Mouse (Mus musculus): ENCODE measurements at regions not wholly inside any gene's neighbourhood (a gene's known extent, or its start where the extent isn't known, plus 50 kb on each side); places are given as distances from the start of the nearest gene placed in this dataset.
"Not testable (repeated sequence)": the region's sequence is repeated elsewhere in the genome, so short reads cannot be mapped to it uniquely, and the experiment has no call there.

- Histone ChIP-seq H3K27me3 (no peaks in the 10 kb centered on the region), H3K4me2 (replicated peaks) (no peak overlapping the region), H3K36me3 (no peaks in the 10 kb centered on the region), H3K4me3 (no peak overlapping the region), H3K27ac (no peak overlapping the region), H3K9ac (no peak overlapping the region), H3K4me1 (no peaks in the 10 kb centered on the region), H3K9me3 (no peaks in the 10 kb centered on the region)
- 65% methylated on average over 2 of the region's 2 CpGs for WGBS
- ATAC-seq (ENCODE audit: insufficient number of reproducible peaks, insufficient read depth, low FRiP score, low TSS enrichment) = no peak
Observed at GRCm38 (mm10) chr3:11323101-11323500, 987.6 kb upstream of the Gm38303 start.

DNA sequence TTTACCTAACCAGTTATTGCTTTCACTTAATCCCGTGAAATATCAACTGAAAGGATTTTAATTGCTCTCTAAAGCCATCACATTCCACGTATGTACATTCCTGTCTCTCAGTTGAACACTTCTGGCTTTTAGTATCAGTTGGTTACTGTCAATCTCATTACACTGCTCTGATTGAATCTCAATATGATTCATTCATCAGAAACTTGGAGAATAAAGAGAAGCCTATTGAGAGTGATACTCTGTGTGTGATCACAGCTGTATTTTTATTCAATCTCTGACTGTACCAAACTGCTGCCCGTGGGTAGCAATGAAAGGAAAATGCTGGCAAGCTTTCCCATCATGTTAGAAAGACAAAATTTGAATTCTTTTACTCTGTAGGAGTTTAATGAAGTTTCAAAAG is 957.5 kb upstream of the Gm38303 start:
- Histone ChIP-seq H3K9me3 (no peaks in the 10 kb centered on the region), H3K4me1 (no peaks in the 10 kb centered on the region), H3K4me2 (replicated peaks) (no peak overlapping the region), H3K36me3 (no peaks in the 10 kb centered on the region), H3K9ac (no peak overlapping the region), H3K27ac (no peak overlapping the region), H3K27me3 (no peaks in the 10 kb centered on the region), H3K4me3 (no peak overlapping the region)
- no peak for ATAC-seq (ENCODE audit: insufficient number of reproducible peaks, insufficient read depth, low FRiP score, low TSS enrichment)
- WGBS = 76% methylated on average over 3 of the region's 3 CpGs

- no peaks in the 10 kb centered on the region for H3K36me3 ChIP-seq
- no peaks in the 10 kb centered on the region for H3K27me3 ChIP-seq
- WGBS = 78% methylated on average over 3 of the region's 3 CpGs
- H3K9me3 ChIP-seq = no peaks in the 10 kb centered on the region
- no peak overlapping the region for H3K9ac ChIP-seq
- H3K4me3 ChIP-seq = no peak overlapping the region
- H3K4me2 ChIP-seq (replicated peaks) = no peak overlapping the region
- no peaks in the 10 kb centered on the region for H3K4me1 ChIP-seq
- no peak overlapping the region for H3K27ac ChIP-seq
- no peak for ATAC-seq (ENCODE audit: insufficient number of reproducible peaks, insufficient read depth, low FRiP score, low TSS enrichment)
Observed at GRCm38 (mm10) chr3:11261052-11261451, 925.6 kb upstream of the Gm38303 start.

DNA sequence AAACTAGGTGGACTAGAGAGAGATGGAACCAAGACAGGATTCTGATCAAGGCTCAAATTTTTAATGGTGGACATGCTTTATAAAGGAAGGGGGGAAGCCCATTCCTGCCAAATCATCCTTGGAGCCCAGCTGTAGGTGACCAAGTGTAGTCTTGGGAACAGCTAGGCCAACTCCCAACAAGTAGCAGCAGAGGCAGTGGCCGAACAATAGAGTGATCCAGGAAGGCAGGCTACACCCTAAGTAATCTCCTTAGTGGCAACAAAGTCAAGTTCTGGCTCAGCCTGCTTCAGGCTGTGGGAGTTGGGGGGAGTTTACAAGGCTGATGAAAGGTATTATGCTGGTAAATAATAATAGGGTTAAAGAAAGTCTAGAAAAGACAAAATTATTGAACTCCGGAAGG is 878.5 kb upstream of the Gm38303 start:
- 90% methylated on average over 2 of the region's 2 CpGs for WGBS
- H3K4me3 ChIP-seq = no peak overlapping the region

GRCm38 (mm10) chr3:11212921-11213648 is 877.6 kb upstream of the Gm38303 start:
- not testable (repeated sequence) for H3K27me3 ChIP-seq; H3K4me1 ChIP-seq; H3K36me3 ChIP-seq; ATAC-seq (ENCODE audit: insufficient number of reproducible peaks, insufficient read depth, low FRiP score, low TSS enrichment); H3K9ac ChIP-seq; H3K9me3 ChIP-seq; H3K27ac ChIP-seq
- H3K4me2 ChIP-seq (replicated peaks) = 0 out of 2 replicates have a peak overlapping the region, but pooled peaks have one; percentile 3
- H3K4me3 ChIP-seq = 0 out of 2 replicates have a peak overlapping the region, but pooled peaks have one; percentile 9
- WGBS = 22% methylated on average over 9 of the region's 9 CpGs

More for the DNA sequence above, 878.5 kb upstream of the Gm38303 start:
- Histone ChIP-seq H3K4me2 (replicated peaks) (no peak overlapping the region), H3K4me1 (no peaks in the 10 kb centered on the region), H3K9ac (no peak overlapping the region), H3K9me3 (no peaks in the 10 kb centered on the region), H3K36me3 (no peaks in the 10 kb centered on the region), H3K27me3 (no peaks in the 10 kb centered on the region), H3K27ac (no peak overlapping the region)
- no peak for ATAC-seq (ENCODE audit: insufficient number of reproducible peaks, insufficient read depth, low FRiP score, low TSS enrichment)

- H3K27me3 ChIP-seq; H3K4me2 ChIP-seq (replicated peaks); H3K9ac ChIP-seq; H3K9me3 ChIP-seq; ATAC-seq (ENCODE audit: insufficient number of reproducible peaks, insufficient read depth, low FRiP score, low TSS enrichment); H3K4me3 ChIP-seq; H3K4me1 ChIP-seq; H3K36me3 ChIP-seq; H3K27ac ChIP-seq: not testable (repeated sequence)
- WGBS = 54% methylated on average over 4 of the region's 4 CpGs
Observed at GRCm38 (mm10) chr3:11212290-11212912, 876.9 kb upstream of the Gm38303 start.

DNA sequence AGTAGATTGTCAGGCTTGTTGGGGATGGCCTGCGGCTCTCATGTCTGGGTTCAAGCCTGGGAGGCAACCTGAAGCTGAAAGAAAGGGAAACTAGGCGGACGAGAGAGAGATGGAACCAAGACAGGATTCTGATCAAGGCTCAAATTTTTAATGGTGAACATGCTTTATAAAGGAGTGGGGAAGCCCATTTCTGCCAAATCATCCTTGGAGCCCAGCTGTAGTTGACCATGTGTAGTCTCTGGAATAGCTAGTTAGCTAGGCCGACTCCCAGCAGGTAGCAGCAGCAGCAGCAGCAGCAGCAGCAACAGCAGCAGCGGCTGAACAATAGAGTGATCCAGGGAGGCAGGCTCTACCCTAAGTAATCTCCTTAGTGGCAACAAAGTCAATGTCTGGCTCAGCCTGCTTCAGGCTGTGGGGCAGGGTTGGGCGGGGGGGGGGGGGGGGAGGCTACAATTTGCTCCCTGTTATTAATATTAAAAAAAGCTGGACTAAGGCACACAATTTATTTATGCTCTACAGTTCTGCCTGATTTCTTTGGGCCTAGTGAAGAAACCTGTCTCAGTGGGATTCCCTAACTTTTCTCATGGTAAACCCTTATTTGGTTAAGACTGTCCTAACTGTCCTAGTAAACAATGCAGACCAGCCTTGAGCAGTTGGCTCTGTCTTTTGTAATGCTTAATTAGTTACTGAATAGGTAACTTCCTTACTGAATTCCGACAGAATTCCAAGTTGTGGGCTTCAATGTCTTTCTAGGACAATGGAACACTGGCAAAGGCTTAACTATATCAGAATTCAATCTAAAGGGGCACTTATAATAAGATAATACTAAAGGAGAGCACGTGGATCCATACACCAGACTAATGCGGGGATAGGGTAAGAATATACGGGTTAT is 875.7 kb upstream of the Gm38303 start:
- ATAC-seq (ENCODE audit: insufficient number of reproducible peaks, insufficient read depth, low FRiP score, low TSS enrichment); H3K27me3 ChIP-seq; H3K4me1 ChIP-seq; H3K36me3 ChIP-seq; H3K27ac ChIP-seq; H3K9ac ChIP-seq; H3K4me3 ChIP-seq; H3K4me2 ChIP-seq (replicated peaks); H3K9me3 ChIP-seq: not testable (repeated sequence)
- 69% methylated on average over 9 of the region's 10 CpGs for WGBS

DNA sequence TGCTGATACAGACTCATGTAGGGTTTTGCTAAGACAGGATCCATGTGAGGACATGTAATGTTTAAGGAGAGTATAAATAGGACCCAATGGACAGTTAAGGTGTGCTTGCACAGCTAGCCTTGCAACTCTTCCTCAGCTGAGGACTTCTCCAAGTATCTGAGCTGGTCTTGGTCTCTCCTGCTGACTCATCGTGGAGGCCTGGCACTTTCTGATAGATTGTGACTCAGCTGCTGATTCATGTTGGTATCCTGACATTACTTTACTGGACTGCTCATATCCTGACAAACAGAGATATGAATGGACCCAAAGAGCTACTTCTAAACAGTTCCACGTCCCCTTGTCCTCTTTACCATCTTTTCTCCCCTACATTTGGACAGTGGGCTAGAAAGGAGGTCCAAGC is 838.5 kb upstream of the Gm38303 start:
- no peak overlapping the region for H3K9ac ChIP-seq

DNA sequence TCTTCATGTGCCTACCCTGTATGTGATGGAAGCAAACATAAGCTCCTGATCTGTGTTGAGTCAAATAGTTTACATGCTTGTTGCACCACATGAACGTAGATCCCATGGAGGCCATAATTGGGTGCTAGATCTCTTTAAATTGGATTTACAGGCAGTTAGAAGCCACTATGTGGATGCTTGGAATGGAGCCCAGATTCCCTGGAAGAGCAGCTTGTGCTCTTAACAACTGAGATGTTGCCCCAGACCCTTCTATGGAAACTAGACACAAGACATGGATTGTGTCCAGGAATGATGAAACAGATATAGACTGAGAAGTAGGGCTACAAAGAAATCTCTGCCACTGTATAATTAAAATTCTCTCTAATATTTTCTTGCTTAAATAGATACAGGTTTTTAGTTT is 819.9 kb upstream of the Gm38303 start:
- H3K4me1 ChIP-seq = no peaks in the 10 kb centered on the region
- H3K27me3 ChIP-seq = no peaks in the 10 kb centered on the region
- no peak overlapping the region for H3K4me3 ChIP-seq
- no peak overlapping the region for H3K4me2 ChIP-seq (replicated peaks)
- no peaks in the 10 kb centered on the region for H3K9me3 ChIP-seq
- 74% methylated on average over 1 of the region's 1 CpGs for WGBS
- no peak overlapping the region for H3K27ac ChIP-seq
- no peak overlapping the region for H3K9ac ChIP-seq
- ATAC-seq (ENCODE audit: insufficient number of reproducible peaks, insufficient read depth, low FRiP score, low TSS enrichment) = no peak
- H3K36me3 ChIP-seq = no peaks in the 10 kb centered on the region

More for the DNA sequence above, 838.5 kb upstream of the Gm38303 start:
- no peak for ATAC-seq (ENCODE audit: insufficient number of reproducible peaks, insufficient read depth, low FRiP score, low TSS enrichment)
- no peaks in the 10 kb centered on the region for H3K9me3 ChIP-seq
- no peaks in the 10 kb centered on the region for H3K36me3 ChIP-seq
- no peak overlapping the region for H3K4me3 ChIP-seq
- H3K4me2 ChIP-seq (replicated peaks) = no peak overlapping the region
- no peaks in the 10 kb centered on the region for H3K4me1 ChIP-seq
- H3K27ac ChIP-seq = no peak overlapping the region
- H3K27me3 ChIP-seq = no peaks in the 10 kb centered on the region
- WGBS = 67% methylated on average over 2 of the region's 2 CpGs

Data from embryonic facial prominence, embryonic 12.5 days (tissue).